Mouse (Mus musculus) olfactory bulb, adult 2 months (tissue): ENCODE results near the gene Orai1. TPM values are rescaled to one million over a fixed set of nuclear protein-coding genes. Genes with fewer than 3 reads are reported as not detected.

Experiments used
- H3K27ac ChIP-seq: fragments of 200-500 bp; 2 replicates; pipeline ENCODE4 v1.5.1; 2012; ENCODE audit warnings: low read depth, low read length; ENCODE audit not compliant: insufficient read depth
- H3K4me1 ChIP-seq: fragments of 200-500 bp; 2 replicates; pipeline ENCODE4 v1.6.1; 2012; ENCODE audit warnings: low read length; ENCODE audit not compliant: control insufficient read depth, insufficient read depth
- H3K4me3 ChIP-seq: fragments of 200-500 bp; 2 replicates; pipeline ENCODE4 v1.5.1; 2012; ENCODE audit warnings: mild to moderate bottlenecking, low read depth, low read length, moderate library complexity; ENCODE audit not compliant: insufficient read depth
- CTCF ChIP-seq: fragments of 200-500 bp; IDR thresholded peaks from 2 replicates; pipeline ENCODE4 v1.5.1; 2012; ENCODE audit warnings: low read depth, mild to moderate bottlenecking, low read length, moderate library complexity; ENCODE audit not compliant: insufficient read depth
- POLR2A ChIP-seq: fragments of 200-500 bp; IDR thresholded peaks from 2 replicates; pipeline ENCODE4 v1.6.1; 2012; ENCODE audit warnings: mild to moderate bottlenecking, low read depth, low read length, moderate library complexity; ENCODE audit not compliant: insufficient read depth
- WGBS: fragments of 180-500 bp; shearing (Covaris S2); methylation state at CpG from one replicate; pipeline ENCODE4 v1.1.7; 2018; 5-methylcytosine and 5-hydroxymethylcytosine counted together
- polyA plus RNA-seq: library from polyadenylated mRNA; stranded (reverse); fragments of >200 nt; gene quantifications from 2 replicates; pipeline ENCODE4 v1.2.4, GENCODE M21; 2012; ENCODE audit warnings: low replicate concordance; ENCODE audit not compliant: missing spikeins, insufficient read depth, insufficient read length

Orai1 gene
- polyA plus RNA-seq, 1 experiment: not detected

- 47% methylated on average over 8 of the region's 8 CpGs for WGBS
- TF ChIP-seq CTCF (no peak), POLR2A (no peak)
- H3K27ac ChIP-seq: no peak overlapping the region
- peaks cover 30% of the 10 kb centered on the region for H3K4me1 ChIP-seq
- H3K4me3 ChIP-seq: no peak overlapping the region
These were observed 28.8 kb upstream of the Orai1 start for GRCm38 (mm10) chr5:122986091-122986493.

GRCm38 (mm10) chr5:122987211-122988020 lies 27.5 kb upstream of the Orai1 start:
- peaks cover 34% of the 10 kb centered on the region for H3K4me1 ChIP-seq
- WGBS: 5% methylated on average over 39 of the region's 39 CpGs
- peak overlapping the region; percentile 17; the same call in 1 of the 2 replicates for H3K27ac ChIP-seq
- H3K4me3 ChIP-seq: peak overlapping the region; percentile 54
- no peak for TF ChIP-seq CTCF
- no peak for TF ChIP-seq POLR2A

- WGBS: under 1% methylated on average over 35 of the region's 41 CpGs
- peak overlapping the region; percentile 54 for H3K4me3 ChIP-seq
- H3K4me1 ChIP-seq: peaks cover 35% of the 10 kb centered on the region
- peak overlapping the region; percentile 17 for H3K27ac ChIP-seq
- TF ChIP-seq CTCF: no peak
- TF ChIP-seq POLR2A: no peak
These were observed 26.7 kb upstream of the Orai1 start for GRCm38 (mm10) chr5:122988021-122988751.

- Histone ChIP-seq H3K4me3 (peak overlapping the region; percentile 70), H3K27ac (no peak overlapping the region), H3K4me1 (peaks cover 36% of the 10 kb centered on the region)
- TF ChIP-seq POLR2A (peak; percentile 49; the same call in 1 of the 2 replicates), CTCF (no peak)
- WGBS: under 1% methylated on average over 37 of the region's 39 CpGs
These were observed 25.8 kb upstream of the Orai1 start for GRCm38 (mm10) chr5:122989001-122989525.

GRCm38 (mm10) chr5:122989551-122990330 lies 25.1 kb upstream of the Orai1 start, which contains the start of gene Kdm2b:
TSS of gene Kdm2b (minus strand) at chr5:122989823.
- Histone ChIP-seq H3K27ac (no peak within 1 kb of the TSS), H3K4me3 (peak within 1 kb of the TSS; percentile 70), H3K4me1 (peaks cover 34% of the 10 kb centered on the region)
- 14% methylated on average over 15 of the region's 15 CpGs for WGBS
- no peak for TF ChIP-seq CTCF
- no peak for TF ChIP-seq POLR2A

- WGBS: 60% methylated on average over 16 of the region's 16 CpGs
- no peak overlapping the region for H3K27ac ChIP-seq
- H3K4me1 ChIP-seq: peaks cover 29% of the 10 kb centered on the region
- no peak for TF ChIP-seq POLR2A
- H3K4me3 ChIP-seq: 0 out of 2 replicates have a peak overlapping the region, but pooled peaks have one; percentile 9
These were observed 24.3 kb upstream of the Orai1 start for GRCm38 (mm10) chr5:122990411-122991160.

GRCm38 (mm10) chr5:122991350-122992004 lies 23.4 kb upstream of the Orai1 start:
- Histone ChIP-seq H3K4me1 (peaks cover 24% of the 10 kb centered on the region), H3K4me3 (no peak overlapping the region)

GRCm38 (mm10) chr5:122993811-122994210 lies 21.1 kb upstream of the Orai1 start:
- 61% methylated on average over 2 of the region's 2 CpGs for WGBS
- TF ChIP-seq POLR2A (no peak), CTCF (no peak)
- Histone ChIP-seq H3K4me1 (peaks cover 13% of the 10 kb centered on the region), H3K27ac (no peak overlapping the region), H3K4me3 (no peak overlapping the region)

More at GRCm38 (mm10) chr5:122991350-122992004, 23.4 kb upstream of the Orai1 start:
- TF ChIP-seq CTCF (no peak), POLR2A (no peak)
- no peak overlapping the region for H3K27ac ChIP-seq
- WGBS: 72% methylated on average over 5 of the region's 5 CpGs
